Mouse (Mus musculus): ENCODE measurements at regions not wholly inside any gene's neighbourhood (a gene's known extent, or its start where the extent isn't known, plus 50 kb on each side); places are given as distances from the start of the nearest gene placed in this dataset.

- ATAC-seq (ENCODE audit: insufficient number of reproducible peaks, insufficient read depth, low FRiP score, low read depth): no peak
- H3K9ac ChIP-seq (ENCODE audit: low read length): no peak overlapping the region
- WGBS: 22% methylated on average over 5 of the region's 5 CpGs
- no peak overlapping the region for H3K27ac ChIP-seq (replicated peaks in 1 of 2; ENCODE audit: control insufficient read depth in 1 of 2, insufficient read depth in 1 of 2, low read depth in 2 of 2, low read length in 2 of 2)
- H3K27me3 ChIP-seq (ENCODE audit: control insufficient read depth, insufficient read depth, low read length): no peaks in the 10 kb centered on the region
- no peaks in the 10 kb centered on the region for H3K9me3 ChIP-seq (ENCODE audit: control insufficient read depth, low read length)
- H3K4me2 ChIP-seq (ENCODE audit: low read length): no peak overlapping the region
- H3K36me3 ChIP-seq (ENCODE audit: control insufficient read depth, insufficient read depth, low read length): no peaks in the 10 kb centered on the region
- H3K4me3 ChIP-seq (ENCODE audit: control insufficient read depth in 1 of 2, insufficient read depth in 1 of 2, low read depth in 1 of 2, low read length in 2 of 2): no peak overlapping the region
- H3K4me1 ChIP-seq (ENCODE audit: control insufficient read depth in 2 of 2, insufficient read depth in 2 of 2, low read length in 2 of 2): no peaks in the 10 kb centered on the region
Measured at GRCm38 (mm10) chr7:117229619-117230018, 151.2 kb upstream of the Xylt1 start.

GRCm38 (mm10) chr7:117256819-117257218 lies 124.0 kb upstream of the Xylt1 start:
- ATAC-seq (ENCODE audit: insufficient number of reproducible peaks, insufficient read depth, low FRiP score, low read depth): no peak
- H3K9me3 ChIP-seq (ENCODE audit: control insufficient read depth, low read length): no peaks in the 10 kb centered on the region
- H3K4me3 ChIP-seq (ENCODE audit: control insufficient read depth in 1 of 2, insufficient read depth in 1 of 2, low read depth in 1 of 2, low read length in 2 of 2): no peak overlapping the region
- H3K36me3 ChIP-seq (ENCODE audit: control insufficient read depth, insufficient read depth, low read length): no peaks in the 10 kb centered on the region
- no peaks in the 10 kb centered on the region for H3K27me3 ChIP-seq (ENCODE audit: control insufficient read depth, insufficient read depth, low read length)
- H3K9ac ChIP-seq (ENCODE audit: low read length): no peak overlapping the region
- no peak overlapping the region for H3K4me2 ChIP-seq (ENCODE audit: low read length)
- no peak overlapping the region for H3K27ac ChIP-seq (replicated peaks in 1 of 2; ENCODE audit: control insufficient read depth in 1 of 2, insufficient read depth in 1 of 2, low read depth in 2 of 2, low read length in 2 of 2)
- 87% methylated on average over 9 of the region's 9 CpGs for WGBS
- no peaks in the 10 kb centered on the region; a peak in 1 of 4 replicates for H3K4me1 ChIP-seq (ENCODE audit: control insufficient read depth in 2 of 2, insufficient read depth in 2 of 2, low read length in 2 of 2)

GRCm38 (mm10) chr7:117258557-117258956 lies 122.2 kb upstream of the Xylt1 start:
- H3K27ac ChIP-seq (replicated peaks in 1 of 2; ENCODE audit: control insufficient read depth in 1 of 2, insufficient read depth in 1 of 2, low read depth in 2 of 2, low read length in 2 of 2): no peak overlapping the region
- no peaks in the 10 kb centered on the region for H3K27me3 ChIP-seq (ENCODE audit: control insufficient read depth, insufficient read depth, low read length)
- no peaks in the 10 kb centered on the region; a peak in 1 of 4 replicates for H3K4me1 ChIP-seq (ENCODE audit: control insufficient read depth in 2 of 2, insufficient read depth in 2 of 2, low read length in 2 of 2)
- no peak overlapping the region for H3K4me3 ChIP-seq (ENCODE audit: control insufficient read depth in 1 of 2, insufficient read depth in 1 of 2, low read depth in 1 of 2, low read length in 2 of 2)
- H3K36me3 ChIP-seq (ENCODE audit: control insufficient read depth, insufficient read depth, low read length): no peaks in the 10 kb centered on the region
- WGBS: 80% methylated on average over 5 of the region's 5 CpGs
- ATAC-seq (ENCODE audit: insufficient number of reproducible peaks, insufficient read depth, low FRiP score, low read depth): no peak
- H3K4me2 ChIP-seq (ENCODE audit: low read length): no peak overlapping the region
- no peaks in the 10 kb centered on the region for H3K9me3 ChIP-seq (ENCODE audit: control insufficient read depth, low read length)
- no peak overlapping the region for H3K9ac ChIP-seq (ENCODE audit: low read length)

- 68% methylated on average over 5 of the region's 5 CpGs for WGBS
- no peak for ATAC-seq (ENCODE audit: insufficient number of reproducible peaks, insufficient read depth, low FRiP score, low read depth)
Measured at GRCm38 (mm10) chr7:117259151-117259550, 121.6 kb upstream of the Xylt1 start.

GRCm38 (mm10) chr7:117259674-117260294 lies 121.0 kb upstream of the Xylt1 start:
- 79% methylated on average over 6 of the region's 6 CpGs for WGBS
- Histone ChIP-seq H3K4me1 (ENCODE audit: control insufficient read depth in 2 of 2, insufficient read depth in 2 of 2, low read length in 2 of 2) (no peaks in the 10 kb centered on the region; a peak in 1 of 4 replicates), H3K4me2 (ENCODE audit: low read length) (no peak overlapping the region), H3K36me3 (ENCODE audit: control insufficient read depth, insufficient read depth, low read length) (no peaks in the 10 kb centered on the region), H3K27ac (replicated peaks in 1 of 2; ENCODE audit: control insufficient read depth in 1 of 2, insufficient read depth in 1 of 2, low read depth in 2 of 2, low read length in 2 of 2) (no peak overlapping the region), H3K4me3 (ENCODE audit: control insufficient read depth in 1 of 2, insufficient read depth in 1 of 2, low read depth in 1 of 2, low read length in 2 of 2) (no peak overlapping the region), H3K9ac (ENCODE audit: low read length) (no peak overlapping the region), H3K9me3 (ENCODE audit: control insufficient read depth, low read length) (no peaks in the 10 kb centered on the region), H3K27me3 (ENCODE audit: control insufficient read depth, insufficient read depth, low read length) (no peaks in the 10 kb centered on the region)
- no peak for ATAC-seq (ENCODE audit: insufficient number of reproducible peaks, insufficient read depth, low FRiP score, low read depth)

More at GRCm38 (mm10) chr7:117259151-117259550, 121.6 kb upstream of the Xylt1 start:
- H3K4me3 ChIP-seq (ENCODE audit: control insufficient read depth in 1 of 2, insufficient read depth in 1 of 2, low read depth in 1 of 2, low read length in 2 of 2): no peak overlapping the region
- H3K4me1 ChIP-seq (ENCODE audit: control insufficient read depth in 2 of 2, insufficient read depth in 2 of 2, low read length in 2 of 2): no peaks in the 10 kb centered on the region; a peak in 1 of 4 replicates
- H3K36me3 ChIP-seq (ENCODE audit: control insufficient read depth, insufficient read depth, low read length): no peaks in the 10 kb centered on the region
- H3K9me3 ChIP-seq (ENCODE audit: control insufficient read depth, low read length): no peaks in the 10 kb centered on the region
- no peaks in the 10 kb centered on the region for H3K27me3 ChIP-seq (ENCODE audit: control insufficient read depth, insufficient read depth, low read length)
- no peak overlapping the region for H3K4me2 ChIP-seq (ENCODE audit: low read length)
- no peak overlapping the region for H3K9ac ChIP-seq (ENCODE audit: low read length)
- H3K27ac ChIP-seq (replicated peaks in 1 of 2; ENCODE audit: control insufficient read depth in 1 of 2, insufficient read depth in 1 of 2, low read depth in 2 of 2, low read length in 2 of 2): no peak overlapping the region

- no peak overlapping the region for H3K4me3 ChIP-seq (ENCODE audit: control insufficient read depth in 1 of 2, insufficient read depth in 1 of 2, low read depth in 1 of 2, low read length in 2 of 2)
- H3K9ac ChIP-seq (ENCODE audit: low read length): no peak overlapping the region
- H3K27me3 ChIP-seq (ENCODE audit: control insufficient read depth, insufficient read depth, low read length): no peaks in the 10 kb centered on the region
- H3K4me2 ChIP-seq (ENCODE audit: low read length): no peak overlapping the region
- no peak overlapping the region for H3K27ac ChIP-seq (replicated peaks in 1 of 2; ENCODE audit: control insufficient read depth in 1 of 2, insufficient read depth in 1 of 2, low read depth in 2 of 2, low read length in 2 of 2)
- no peaks in the 10 kb centered on the region for H3K36me3 ChIP-seq (ENCODE audit: control insufficient read depth, insufficient read depth, low read length)
- no peak for ATAC-seq (ENCODE audit: insufficient number of reproducible peaks, insufficient read depth, low FRiP score, low read depth)
- no peaks in the 10 kb centered on the region; a peak in 1 of 4 replicates for H3K4me1 ChIP-seq (ENCODE audit: control insufficient read depth in 2 of 2, insufficient read depth in 2 of 2, low read length in 2 of 2)
- no peaks in the 10 kb centered on the region for H3K9me3 ChIP-seq (ENCODE audit: control insufficient read depth, low read length)
- 56% methylated on average over 3 of the region's 3 CpGs for WGBS
Measured at GRCm38 (mm10) chr7:117260596-117260995, 120.2 kb upstream of the Xylt1 start.

- Histone ChIP-seq H3K27ac (replicated peaks in 1 of 2; ENCODE audit: control insufficient read depth in 1 of 2, insufficient read depth in 1 of 2, low read depth in 2 of 2, low read length in 2 of 2) (no peak overlapping the region), H3K4me1 (ENCODE audit: control insufficient read depth in 2 of 2, insufficient read depth in 2 of 2, low read length in 2 of 2) (peaks cover 2 to 6% of the 10 kb centered on the region in 2 experiments; a peak in 1 of 4 replicates), H3K4me2 (ENCODE audit: low read length) (no peak overlapping the region), H3K36me3 (ENCODE audit: control insufficient read depth, insufficient read depth, low read length) (no peaks in the 10 kb centered on the region), H3K27me3 (ENCODE audit: control insufficient read depth, insufficient read depth, low read length) (no peaks in the 10 kb centered on the region), H3K9ac (ENCODE audit: low read length) (no peak overlapping the region), H3K9me3 (ENCODE audit: control insufficient read depth, low read length) (no peaks in the 10 kb centered on the region), H3K4me3 (ENCODE audit: control insufficient read depth in 1 of 2, insufficient read depth in 1 of 2, low read depth in 1 of 2, low read length in 2 of 2) (no peak overlapping the region)
- no peak for ATAC-seq (ENCODE audit: insufficient number of reproducible peaks, insufficient read depth, low FRiP score, low read depth)
- 88% methylated on average over 12 of the region's 12 CpGs for WGBS
Measured at GRCm38 (mm10) chr7:117263126-117263525, 117.7 kb upstream of the Xylt1 start.

- no peaks in the 10 kb centered on the region for H3K27me3 ChIP-seq (ENCODE audit: control insufficient read depth, insufficient read depth, low read length)
- 70% methylated on average over 6 of the region's 6 CpGs for WGBS
- no peak for ATAC-seq (ENCODE audit: insufficient number of reproducible peaks, insufficient read depth, low FRiP score, low read depth)
- no peak overlapping the region for H3K4me2 ChIP-seq (ENCODE audit: low read length)
- H3K27ac ChIP-seq (replicated peaks in 1 of 2; ENCODE audit: control insufficient read depth in 1 of 2, insufficient read depth in 1 of 2, low read depth in 2 of 2, low read length in 2 of 2): no peak overlapping the region
- peaks cover 2 to 6% of the 10 kb centered on the region in 2 experiments; a peak in 1 of 4 replicates for H3K4me1 ChIP-seq (ENCODE audit: control insufficient read depth in 2 of 2, insufficient read depth in 2 of 2, low read length in 2 of 2)
- H3K4me3 ChIP-seq (ENCODE audit: control insufficient read depth in 1 of 2, insufficient read depth in 1 of 2, low read depth in 1 of 2, low read length in 2 of 2): no peak overlapping the region
- no peaks in the 10 kb centered on the region for H3K36me3 ChIP-seq (ENCODE audit: control insufficient read depth, insufficient read depth, low read length)
- no peaks in the 10 kb centered on the region for H3K9me3 ChIP-seq (ENCODE audit: control insufficient read depth, low read length)
- no peak overlapping the region for H3K9ac ChIP-seq (ENCODE audit: low read length)
Measured at GRCm38 (mm10) chr7:117264341-117264740, 116.4 kb upstream of the Xylt1 start.
